Mouse (Mus musculus) cerebral cortex, adult 2 months (tissue): ENCODE data around the gene Cd52.

Experiments used
- WGBS: fragments of 180-500 bp; shearing (Covaris S2); methylation state at CpG from one replicate; pipeline ENCODE4 v1.1.7; 2018; 5-methylcytosine and 5-hydroxymethylcytosine counted together

Gene Cd52

DNA sequence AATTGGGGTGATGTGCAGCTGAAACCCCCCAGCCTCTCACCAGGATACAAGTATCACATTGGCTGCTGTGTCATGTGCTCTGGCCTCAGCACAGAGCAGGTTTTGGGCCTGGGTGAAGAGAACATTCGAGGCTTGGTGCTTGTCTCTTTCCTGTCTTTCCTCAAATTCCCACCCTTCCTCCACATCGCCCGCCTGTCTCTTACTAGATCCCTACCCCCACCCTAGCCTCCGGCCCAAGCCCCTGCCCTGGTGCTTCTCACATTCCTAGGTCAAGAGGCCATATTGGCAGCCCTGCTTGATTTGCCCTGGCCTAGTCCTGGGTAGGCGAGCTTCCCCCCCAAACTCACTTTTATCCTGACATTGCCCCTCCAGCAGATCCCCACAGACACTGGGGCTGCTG lies 24.2 kb upstream of the Cd52 start:
- WGBS = 94% methylated on average over 5 of the region's 5 CpGs

DNA sequence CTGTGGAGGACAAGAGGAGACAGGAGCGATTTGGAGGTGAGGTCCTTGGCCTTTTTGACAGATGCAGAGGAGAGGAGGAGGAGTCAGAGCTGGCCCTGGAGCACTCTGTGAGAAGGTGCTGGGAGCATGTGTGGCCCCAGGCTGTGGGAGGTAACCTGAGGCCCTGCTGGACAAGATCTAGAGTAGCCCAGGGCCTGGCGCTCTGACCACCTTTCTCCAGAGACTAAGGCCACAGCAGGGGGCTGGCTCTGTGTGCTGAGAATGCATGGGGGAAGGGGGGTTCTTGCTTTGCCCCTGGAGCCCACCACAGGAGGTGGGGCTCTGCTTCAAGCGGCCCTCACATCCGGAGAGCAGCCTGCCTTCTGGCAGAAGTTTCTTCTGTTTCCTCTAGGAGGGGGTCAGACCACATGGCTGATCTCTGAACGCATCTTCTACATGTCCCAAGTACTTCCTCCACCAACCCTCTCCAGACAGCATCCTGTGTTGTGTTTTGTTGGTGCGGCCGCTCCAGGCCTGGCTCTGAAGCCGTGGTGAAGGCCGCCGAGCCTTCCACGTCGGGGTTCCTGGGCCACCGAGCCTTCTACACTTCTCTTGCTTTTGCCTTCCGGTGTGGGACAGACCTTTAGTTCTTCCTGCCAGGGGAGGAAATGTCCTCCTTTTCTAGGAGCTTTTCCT lies 23.4 kb upstream of the Cd52 start:
- 79% methylated on average over 14 of the region's 14 CpGs for whole genome bisulfite sequencing

DNA sequence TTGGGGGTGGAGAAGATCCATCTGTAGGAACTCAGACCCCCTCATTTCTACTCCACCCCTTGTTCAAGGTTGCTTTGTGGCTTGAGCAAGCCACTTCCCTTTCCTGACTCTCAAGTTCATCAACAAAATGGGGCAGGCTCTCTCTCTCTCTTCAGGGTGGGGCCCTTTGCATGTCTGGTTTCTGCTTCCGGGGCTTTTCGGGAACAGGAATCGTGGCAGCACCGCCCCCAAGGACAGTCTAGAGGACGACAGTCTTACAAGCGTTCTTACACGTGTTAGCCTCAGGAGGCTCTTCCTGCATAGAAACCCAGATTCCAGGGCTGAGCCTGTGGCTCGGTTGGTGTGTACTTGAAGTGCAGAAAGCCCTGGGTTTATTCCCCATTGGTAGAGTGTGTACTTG lies 22.1 kb upstream of the Cd52 start:
- 68% methylated on average over 8 of the region's 8 CpGs for WGBS

DNA sequence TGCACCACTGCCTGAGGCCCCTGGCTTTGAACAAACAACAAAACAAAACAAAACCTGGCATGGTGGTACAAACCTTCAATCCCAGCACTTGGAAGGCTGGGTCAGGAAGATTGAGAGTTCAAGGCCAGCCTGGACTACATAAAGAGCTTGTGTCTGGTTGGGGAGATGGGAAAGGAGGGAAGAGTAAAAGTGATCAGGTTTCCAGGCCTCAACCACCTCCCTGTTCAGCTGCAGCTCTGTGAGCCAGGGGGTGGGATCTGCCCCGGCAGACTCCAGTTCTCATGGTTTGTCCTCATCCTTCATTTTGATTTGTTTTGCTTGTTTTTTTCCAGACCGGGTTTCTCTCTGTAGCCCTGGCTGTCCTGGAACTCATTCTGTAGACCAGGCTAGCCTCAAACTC lies 21.6 kb upstream of the Cd52 start:
- WGBS = 94% methylated on average over 2 of the region's 2 CpGs

DNA sequence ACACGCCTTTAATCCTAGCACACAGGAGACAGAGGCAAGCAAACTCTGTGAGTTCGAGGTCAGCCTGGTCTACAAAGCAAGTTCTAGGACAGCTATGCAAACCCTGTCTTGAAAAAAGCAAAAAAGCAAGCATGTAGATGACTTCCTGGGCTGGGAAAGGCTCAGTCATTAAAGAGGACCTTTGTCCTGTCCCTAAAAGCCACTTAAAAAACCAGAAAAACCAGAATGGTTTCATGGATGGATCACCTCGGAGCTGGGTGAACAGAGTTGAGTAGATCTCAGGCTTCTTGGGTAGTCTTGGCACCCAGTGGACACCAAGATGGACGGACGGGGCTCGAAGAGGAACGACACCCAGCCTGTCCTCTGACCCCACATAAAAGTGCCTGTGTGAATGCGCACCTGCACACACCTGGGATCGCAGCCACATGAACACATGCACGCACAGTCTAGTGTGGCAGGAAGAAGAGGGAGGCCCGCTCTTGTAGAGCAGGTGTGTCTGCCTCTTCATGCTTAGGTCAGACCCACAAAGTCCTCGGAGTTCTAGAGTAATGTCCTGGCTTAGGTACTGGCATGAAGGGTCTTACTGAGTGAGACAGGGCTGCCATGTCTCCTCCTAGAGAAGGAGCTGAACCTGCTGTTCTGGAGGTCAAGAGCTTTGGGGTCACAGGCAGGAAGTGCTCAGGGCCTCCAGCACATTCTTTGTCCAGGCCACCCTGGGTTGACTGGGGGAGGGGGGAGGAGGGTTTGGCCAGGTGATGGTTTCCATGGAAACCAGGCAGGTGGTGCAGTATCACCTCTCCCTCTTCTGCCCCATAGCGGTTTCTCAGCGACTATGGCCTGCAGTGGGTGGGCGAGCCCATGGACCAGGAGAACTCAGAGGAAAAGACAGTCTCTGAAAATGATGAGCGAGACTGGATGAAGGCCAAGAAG lies 20.6 kb upstream of the Cd52 start:
- 94% methylated on average over 16 of the region's 16 CpGs for WGBS

DNA sequence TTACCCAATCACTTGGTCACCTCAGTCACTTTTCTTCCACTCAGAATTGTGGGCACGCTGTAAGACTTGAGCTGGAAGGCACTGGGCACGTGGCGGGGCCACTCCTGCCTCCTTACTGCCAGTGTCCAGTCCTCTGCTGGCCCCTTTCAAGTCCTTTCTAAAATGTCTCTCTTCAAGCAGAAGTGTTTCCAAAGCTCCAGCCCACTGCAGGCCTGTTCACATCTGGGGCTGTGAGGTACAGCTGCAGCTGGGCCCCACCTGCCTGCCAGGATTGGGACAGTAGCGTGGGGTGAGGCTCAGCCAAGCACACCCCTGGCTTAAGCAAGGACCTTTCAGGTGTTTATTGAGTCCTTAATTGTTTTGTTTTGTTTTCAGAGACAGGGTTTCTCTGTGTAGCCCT lies 19.2 kb upstream of the Cd52 start:
- 97% methylated on average over 4 of the region's 4 CpGs for WGBS

DNA sequence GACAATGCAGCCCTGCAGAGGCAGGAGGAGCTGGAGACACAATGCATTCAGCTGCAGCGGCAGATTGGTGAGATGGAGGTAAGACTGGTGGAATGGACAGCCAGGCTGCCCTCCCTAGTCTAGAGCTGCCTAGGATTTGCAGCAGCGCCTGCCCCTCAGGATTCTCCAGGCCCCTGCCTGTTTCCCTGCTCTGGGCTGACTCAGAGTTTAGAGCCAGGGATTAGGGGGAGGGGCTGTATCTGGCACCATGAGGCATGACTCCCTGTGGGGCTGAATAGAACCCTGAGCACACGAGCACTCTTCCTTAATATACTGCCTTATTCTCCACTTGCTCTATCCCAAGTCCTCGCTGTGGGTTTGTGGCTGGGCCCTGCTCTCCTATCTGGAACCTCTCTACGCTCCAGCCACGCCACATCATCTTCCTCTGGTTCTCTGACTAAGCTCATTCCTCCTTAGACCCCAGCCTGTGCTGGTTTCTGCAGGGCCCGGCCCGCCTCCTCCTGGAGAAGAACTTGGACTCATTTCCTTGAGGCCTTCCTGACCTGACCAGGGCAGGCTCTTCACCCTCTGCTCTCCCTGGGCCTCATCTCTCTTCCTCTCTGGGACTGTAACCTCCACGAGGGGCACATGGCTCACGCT lies 18.6 kb upstream of the Cd52 start:
- WGBS = 78% methylated on average over 10 of the region's 10 CpGs

DNA sequence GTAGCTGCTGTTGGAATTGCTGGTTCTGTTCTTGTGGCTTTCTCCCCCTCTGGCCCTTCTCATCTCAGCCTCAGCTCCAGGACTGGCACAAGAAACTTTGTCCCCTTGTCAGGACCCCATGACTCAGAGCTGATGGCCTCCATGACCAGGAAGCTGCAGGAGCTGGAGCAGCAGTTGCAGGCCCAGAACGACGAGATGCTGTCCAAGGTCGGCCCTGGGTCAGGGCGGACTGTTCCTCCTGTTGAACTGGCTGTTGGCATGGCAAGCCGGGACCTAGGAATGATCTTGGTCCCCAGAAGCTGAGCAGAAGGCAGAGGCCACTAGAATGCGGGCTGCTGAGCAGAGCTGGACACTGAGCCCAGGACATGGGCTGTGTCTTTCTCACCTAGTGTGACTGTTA lies 17.5 kb upstream of the Cd52 start:
- 91% methylated on average over 6 of the region's 6 CpGs for WGBS

DNA sequence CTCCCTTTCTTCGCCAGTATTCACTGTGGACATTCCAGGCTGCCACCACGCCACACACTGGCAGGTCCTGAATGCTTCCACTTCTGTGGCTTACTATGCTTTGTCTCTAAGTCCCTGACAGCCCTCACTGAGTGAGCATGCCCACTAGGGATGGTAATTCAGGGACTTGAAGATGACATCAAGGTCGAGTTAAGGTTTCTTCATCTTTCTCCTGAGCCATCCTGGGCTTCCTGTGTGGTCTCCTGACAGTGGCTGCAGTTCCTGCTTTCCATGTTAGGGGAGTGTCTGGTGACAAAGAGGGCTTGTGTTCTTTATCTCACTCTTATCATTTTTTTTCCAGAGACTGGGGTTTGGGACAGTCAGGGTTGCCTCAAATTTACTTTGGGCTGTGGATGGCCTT lies 15.8 kb upstream of the Cd52 start:
- WGBS = 71% methylated on average over 3 of the region's 3 CpGs

DNA sequence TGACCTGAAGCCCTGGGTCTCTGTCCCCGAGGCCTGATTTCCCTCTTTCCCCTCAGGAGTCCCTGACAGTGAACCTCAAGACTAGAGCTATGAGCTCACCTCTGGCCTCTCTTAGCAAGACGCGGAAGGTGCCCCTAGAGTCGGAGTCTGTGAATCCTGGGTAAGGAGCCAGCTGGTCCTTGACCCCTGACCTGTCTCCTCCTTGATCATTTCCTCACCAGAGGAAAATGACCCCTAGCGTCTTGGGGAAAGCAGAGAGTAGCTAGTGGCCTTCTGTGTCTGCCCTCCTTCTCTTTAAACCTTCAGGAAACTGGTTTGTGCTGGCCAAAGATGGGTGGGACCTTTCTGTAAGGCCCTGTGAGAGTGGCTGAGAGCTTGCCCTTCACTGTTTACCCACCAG lies 13.3 kb upstream of the Cd52 start:
- WGBS = 76% methylated on average over 5 of the region's 5 CpGs

DNA sequence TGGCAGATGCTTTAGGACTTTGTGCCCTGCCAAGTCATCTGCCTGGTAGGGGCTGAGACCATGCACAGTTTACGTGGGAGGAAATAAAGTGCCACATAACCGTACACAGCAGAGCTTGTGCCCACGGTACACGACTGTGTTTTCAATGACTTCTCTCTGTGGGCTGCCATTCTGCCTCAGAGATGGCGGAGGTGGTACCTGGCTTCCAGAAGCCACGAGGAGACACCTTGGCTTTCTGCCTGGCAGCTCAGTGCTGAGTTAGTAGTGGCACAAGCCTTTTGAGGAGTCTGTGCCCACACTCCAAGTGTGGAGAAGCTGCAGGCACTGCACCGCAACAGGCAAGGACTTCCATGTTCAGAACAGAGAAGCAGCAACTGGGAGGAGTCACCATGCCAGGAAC lies 12.8 kb upstream of the Cd52 start:
- 47% methylated on average over 7 of the region's 7 CpGs for WGBS

DNA sequence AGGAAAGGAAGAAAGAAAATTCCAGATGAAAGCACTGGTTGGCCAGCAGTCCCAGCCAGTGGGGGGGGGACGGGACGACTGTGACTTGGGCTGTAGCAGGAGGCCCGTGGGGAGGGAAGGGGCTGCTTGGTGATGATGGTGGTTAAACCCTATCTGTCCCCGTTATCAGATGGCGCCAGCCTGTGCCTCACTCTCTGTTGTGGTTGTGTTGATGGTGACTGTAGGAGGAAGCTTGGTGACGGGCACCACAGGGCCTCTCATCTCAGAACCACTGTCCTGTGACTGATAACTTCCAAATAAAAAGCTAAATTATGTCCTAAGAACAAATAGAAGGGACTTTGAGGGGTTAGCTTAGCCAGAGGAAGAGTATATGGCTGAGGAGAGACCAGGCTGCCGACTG lies 11.2 kb upstream of the Cd52 start:
- 80% methylated on average over 7 of the region's 7 CpGs for WGBS

DNA sequence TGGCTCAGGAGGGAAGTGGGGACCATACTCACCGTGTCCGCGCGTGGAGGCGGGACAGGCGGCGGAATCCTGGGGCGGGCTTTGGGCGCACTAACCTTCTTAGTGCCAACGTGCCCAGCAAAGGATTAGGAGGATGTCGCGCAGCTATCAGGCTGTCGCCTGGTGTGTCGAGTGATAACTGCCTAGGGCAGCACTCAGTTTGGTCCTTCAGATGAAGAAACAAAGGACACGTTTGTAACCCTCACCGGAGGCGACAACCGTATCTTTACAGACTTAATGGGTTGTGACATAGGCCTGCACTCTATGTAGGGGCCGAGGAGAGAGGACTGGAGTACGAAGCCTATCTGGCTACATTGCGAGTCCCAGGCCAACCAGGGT lies 7.8 kb upstream of the Cd52 start:
- WGBS = 6% methylated on average over 21 of the region's 21 CpGs

DNA sequence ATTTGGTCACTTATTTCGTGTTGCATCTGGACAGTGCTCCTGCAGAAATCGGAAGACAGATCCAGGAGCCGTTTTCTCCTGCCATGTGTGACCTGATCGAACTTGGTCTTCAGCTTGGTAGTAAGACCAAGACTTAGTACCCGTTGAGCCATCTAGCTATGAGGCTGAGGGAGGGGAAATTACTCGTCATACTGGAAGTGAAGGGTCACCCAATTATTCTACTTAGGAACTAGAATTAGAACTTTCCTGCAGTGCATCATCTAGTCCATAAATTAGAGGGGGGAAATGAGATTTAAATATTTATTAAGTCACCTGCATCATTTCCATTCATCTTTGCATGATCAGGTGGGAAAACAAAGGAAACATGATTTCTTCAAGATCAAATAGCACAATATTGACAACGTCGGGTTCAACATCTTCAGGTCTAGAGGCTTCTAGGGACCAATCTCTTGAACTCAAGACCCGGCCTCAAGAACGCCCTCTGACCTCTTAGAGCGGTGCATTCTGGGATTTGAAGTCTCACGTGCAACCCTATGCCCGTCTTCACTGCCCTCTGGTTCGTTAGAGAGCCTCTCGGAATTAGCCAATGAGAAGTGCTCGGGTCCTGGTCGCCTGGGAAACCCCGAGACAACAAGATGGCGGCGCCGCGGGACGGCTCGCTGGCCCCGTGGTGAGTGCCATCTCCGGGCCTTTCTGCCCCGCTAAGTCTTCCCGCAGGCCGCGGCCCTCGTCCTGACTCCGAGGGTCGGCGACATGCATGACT lies 7.3 kb upstream of the Cd52 start, which contains the start of gene Ubxn11:
Ubxn11 (plus strand) TSS at position 592 of the 763 bp plus-strand sequence.
- WGBS = 18% methylated on average over 34 of the region's 34 CpGs

DNA sequence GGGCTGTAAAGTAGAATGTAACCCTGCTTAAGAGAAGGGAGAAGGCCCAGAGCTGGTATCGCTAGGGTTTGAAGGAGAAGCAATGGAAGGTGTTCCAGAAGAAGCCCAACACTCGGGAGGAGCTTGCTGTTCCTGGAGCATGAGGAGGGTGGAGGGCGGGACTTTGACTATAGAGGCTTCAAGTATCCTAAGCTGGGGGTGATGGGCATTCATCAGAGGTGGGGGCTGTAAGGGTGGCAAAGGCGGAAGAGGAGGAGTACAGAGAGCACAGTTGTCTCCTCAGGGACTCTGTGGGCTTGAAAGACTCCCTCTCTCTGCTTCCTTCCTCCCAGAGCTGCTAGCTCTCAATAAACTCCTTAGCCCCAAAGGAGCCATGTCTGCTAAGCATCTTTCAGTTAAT lies 5.4 kb upstream of the Cd52 start:
- 83% methylated on average over 4 of the region's 4 CpGs for whole genome bisulfite sequencing

DNA sequence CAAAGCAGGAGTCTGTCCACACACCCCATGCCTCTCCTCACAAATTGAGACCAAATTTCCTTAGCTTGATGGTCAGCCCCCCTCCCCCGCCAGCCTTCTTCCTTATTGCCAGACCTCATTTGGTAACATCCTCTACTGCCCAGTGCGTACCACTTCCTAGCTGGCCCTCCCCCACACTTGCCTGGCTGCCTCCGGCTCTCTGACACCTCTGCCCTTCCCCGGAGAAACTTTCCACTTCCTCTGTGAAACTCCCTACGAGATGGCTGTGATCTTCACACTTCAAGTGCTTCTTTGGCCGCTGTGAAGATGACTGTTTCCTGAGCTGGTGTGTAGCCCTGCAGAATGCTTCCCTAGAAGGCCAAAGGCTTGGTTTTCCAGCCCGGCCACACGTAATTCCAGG lies 3.7 kb upstream of the Cd52 start:
- WGBS = 74% methylated on average over 8 of the region's 8 CpGs

DNA sequence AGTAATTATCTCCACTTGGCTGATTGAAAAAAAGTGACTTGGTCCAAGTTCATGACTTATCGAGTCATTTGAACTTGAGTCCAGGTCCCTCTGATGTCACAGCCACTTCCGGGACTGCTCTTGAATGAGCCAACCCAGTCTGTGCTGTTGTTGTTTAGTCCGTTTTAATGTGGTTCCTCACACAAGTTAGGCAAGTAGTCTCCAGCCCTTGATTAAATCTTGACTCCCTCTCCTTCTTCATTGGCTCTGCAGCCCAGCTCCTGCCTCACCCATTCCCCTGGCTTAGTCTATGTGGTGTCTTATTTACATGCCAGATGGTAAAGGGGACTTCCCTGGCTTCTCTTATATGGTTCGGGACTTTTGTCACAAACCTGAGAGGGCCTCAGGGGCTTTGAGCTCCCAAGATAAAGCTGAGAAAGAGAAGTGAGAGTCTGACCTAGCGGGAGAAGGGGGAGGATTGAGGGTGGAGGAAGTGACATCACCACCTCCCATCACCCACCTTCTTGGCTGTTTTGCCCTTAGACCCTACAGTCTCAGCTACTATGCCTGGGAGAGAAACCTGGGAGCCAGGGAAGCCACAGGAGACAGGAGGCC lies 2.2 kb upstream of the Cd52 start:
- WGBS = 79% methylated on average over 5 of the region's 5 CpGs

DNA sequence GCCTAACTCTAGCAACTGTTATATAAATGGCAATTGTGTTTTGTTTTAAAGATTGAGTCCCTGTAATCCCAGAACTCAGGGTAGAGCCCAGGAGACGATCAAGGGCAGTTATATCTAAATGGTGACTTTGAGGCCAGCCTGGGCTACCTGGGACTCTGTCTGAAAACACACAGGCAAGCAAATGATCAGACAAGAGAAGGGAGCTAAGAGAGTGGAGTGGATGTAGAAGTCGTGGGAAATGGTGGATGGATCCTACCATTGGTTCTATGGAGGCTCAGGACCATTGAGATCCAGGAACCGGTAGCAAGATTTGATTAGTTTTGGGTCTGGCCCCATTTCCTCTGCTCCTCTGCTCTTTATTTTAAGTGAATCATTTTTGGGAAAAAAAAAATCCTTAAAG lies 1.2 kb upstream of the Cd52 start:
- WGBS = 80% methylated on average over 3 of the region's 3 CpGs

DNA sequence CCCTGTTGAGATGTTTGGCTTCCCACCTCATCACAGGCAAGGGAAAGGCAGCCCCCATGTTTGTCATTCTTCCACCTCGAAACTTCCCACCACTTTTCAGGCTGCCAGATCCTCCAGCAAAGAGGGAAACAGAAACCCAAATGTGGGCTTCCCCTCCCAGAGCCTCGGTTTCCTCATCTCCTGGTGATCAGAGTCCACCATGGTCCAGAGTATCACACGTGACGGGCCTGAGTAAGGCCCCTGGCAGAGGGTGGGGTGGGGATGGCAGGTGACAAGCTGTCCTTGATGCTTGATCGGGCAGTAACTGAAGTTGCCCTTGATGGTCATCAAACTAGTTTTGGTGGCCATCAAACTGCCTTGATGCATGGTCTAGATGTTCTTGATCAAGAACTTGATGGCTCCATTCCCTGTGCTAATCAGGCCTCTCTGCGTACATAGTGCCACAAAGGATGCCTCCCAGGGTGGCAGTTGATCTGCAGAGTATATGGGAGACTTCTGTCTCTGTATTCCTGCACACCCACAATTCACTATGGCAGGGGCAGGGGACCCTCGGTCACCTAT lies 798 bp downstream of the Cd52 start:
- WGBS = 84% methylated on average over 7 of the region's 7 CpGs

DNA sequence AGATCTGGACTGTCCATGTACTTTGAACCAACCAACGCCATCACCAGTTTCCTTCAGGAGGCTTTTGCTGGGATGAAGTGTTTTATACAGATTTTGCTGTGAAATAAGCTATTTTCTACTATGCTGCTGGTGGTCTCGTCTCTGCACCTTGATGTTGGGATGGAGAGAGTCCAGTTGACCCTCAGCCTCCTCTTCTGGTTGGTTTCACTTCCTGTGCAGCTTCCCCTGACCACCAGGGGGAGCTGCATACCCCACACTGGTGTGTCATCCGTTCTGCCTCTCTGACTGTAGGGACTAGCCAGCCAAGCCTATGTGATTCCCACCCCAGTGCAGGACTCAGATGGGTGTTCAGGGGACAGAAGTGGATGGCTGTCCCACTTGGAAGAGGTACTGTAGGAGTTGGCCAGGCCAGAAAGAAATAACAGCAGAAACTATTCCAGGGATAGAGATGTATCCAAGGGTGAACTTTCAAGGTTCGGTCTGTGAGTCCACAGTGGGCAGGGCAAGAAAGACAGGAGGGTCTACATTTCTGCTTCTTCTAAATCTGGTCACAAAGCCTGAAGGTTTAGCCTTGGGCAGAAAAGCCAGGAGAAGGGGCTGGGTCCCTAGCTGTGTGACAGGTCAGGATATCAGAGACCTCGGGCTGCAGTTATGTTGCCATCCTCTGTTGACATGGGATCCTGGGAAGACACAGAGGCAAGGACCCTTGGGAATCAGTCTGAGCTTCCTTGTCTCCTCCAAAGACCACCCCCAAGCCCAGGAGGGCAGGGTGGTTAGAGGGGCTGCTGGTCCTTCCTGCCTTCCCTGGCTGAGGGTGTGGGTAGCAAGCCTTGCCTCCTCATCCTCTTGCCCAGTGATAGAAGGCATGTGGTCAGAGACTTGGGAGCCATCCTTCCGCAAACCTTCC lies 2.2 kb downstream of the Cd52 start:
- WGBS = 74% methylated on average over 6 of the region's 6 CpGs
